Mouse (Mus musculus): ENCODE measurements around the gene Ubtd2. TPM values are rescaled to one million over a fixed set of nuclear protein-coding genes. Genes with fewer than 3 reads are reported as not detected.

Ubtd2 gene
- polyA plus RNA-seq, 1 experiment from 2014 or later = 18.6 TPM

DNA sequence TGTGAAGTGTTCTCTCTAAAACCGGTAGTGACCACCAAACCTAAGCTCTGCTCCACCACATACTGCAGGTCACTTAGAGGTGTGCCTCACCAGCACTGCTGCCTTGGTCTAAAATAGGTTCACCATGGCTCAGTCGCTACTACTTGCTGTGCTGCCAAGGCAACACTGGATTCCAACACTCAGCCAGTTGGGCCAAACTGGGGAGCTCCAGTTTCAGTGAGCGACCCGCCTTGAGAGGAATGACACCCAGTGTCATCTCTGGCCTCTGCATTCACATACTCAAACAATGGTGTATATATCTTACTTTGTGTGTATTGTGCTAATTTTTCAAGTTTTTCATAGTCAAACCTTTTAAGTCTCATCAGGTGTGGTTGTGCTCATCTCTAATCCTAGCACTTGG is 63.6 kb downstream of the Ubtd2 start:
- H3K27ac ChIP-seq (replicated peaks) = no peak overlapping the region
- no peak overlapping the region for H3K4me3 ChIP-seq (ENCODE audit: low read depth, low read length)
- no peak for ATAC-seq (ENCODE audit: low FRiP score, low TSS enrichment)
- no peaks in the 10 kb centered on the region for H3K9me3 ChIP-seq (ENCODE audit: control insufficient read depth, low read length)
- H3K36me3 ChIP-seq (ENCODE audit: control insufficient read depth, insufficient read depth, low read length) = peaks cover 6% of the 10 kb centered on the region; the same call in 1 of the 2 replicates
- no peak for TF ChIP-seq CTCF (IDR thresholded peaks at IDR 0.05; ENCODE audit: low read depth)
- no peak for TF ChIP-seq EP300 (optimal IDR thresholded peaks at IDR 0.05)
- H3K9ac ChIP-seq (ENCODE audit: low read length) = no peak overlapping the region
- 86% methylated on average over 4 of the region's 4 CpGs for WGBS
- H3K4me2 ChIP-seq (replicated peaks; ENCODE audit: low read depth) = no peak overlapping the region
- DNase-seq (ENCODE audit: low spot score) = no peak
- H3K27me3 ChIP-seq (ENCODE audit: control insufficient read depth, insufficient read depth, low read length) = no peaks in the 10 kb centered on the region
- no peaks in the 10 kb centered on the region for H3K4me1 ChIP-seq (replicated peaks; ENCODE audit: control insufficient read depth, insufficient read depth)

DNA sequence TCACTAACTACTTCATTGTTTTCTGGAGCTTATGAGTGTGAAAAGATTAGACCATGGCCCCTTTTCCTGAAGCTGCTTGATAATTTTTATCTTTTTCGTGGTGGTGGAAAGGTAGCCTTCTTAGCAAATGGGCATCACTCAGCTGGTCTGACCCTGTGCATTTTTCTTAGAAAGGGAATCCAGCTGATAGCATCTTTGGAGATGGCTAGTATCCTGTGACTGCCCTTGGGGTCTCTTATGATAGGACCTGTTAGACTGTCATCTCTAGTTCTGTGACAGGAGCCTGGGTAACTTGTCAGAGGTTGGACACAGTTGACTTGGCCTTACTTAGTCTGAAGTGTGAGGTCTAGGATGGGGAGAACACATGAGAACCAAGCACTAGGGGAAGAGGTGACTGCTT is 64.2 kb downstream of the Ubtd2 start:
- TF ChIP-seq EP300 (optimal IDR thresholded peaks at IDR 0.05) (no peak), CTCF (IDR thresholded peaks at IDR 0.05; ENCODE audit: low read depth) (no peak)
- DNase-seq (ENCODE audit: low spot score) (no peak), ATAC-seq (ENCODE audit: low FRiP score, low TSS enrichment) (no peak)
- H3K27me3 ChIP-seq (ENCODE audit: control insufficient read depth, insufficient read depth, low read length) = no peaks in the 10 kb centered on the region
- H3K4me2 ChIP-seq (replicated peaks; ENCODE audit: low read depth) = no peak overlapping the region
- H3K4me3 ChIP-seq (ENCODE audit: low read depth, low read length) = no peak overlapping the region
- H3K9ac ChIP-seq (ENCODE audit: low read length) = no peak overlapping the region
- WGBS = 90% methylated on average over 1 of the region's 1 CpGs
- H3K27ac ChIP-seq (replicated peaks) = no peak overlapping the region
- H3K36me3 ChIP-seq (ENCODE audit: control insufficient read depth, insufficient read depth, low read length) = peaks cover 6% of the 10 kb centered on the region; the same call in 1 of the 2 replicates
- H3K9me3 ChIP-seq (ENCODE audit: control insufficient read depth, low read length) = no peaks in the 10 kb centered on the region
- no peaks in the 10 kb centered on the region for H3K4me1 ChIP-seq (replicated peaks; ENCODE audit: control insufficient read depth, insufficient read depth)

DNA sequence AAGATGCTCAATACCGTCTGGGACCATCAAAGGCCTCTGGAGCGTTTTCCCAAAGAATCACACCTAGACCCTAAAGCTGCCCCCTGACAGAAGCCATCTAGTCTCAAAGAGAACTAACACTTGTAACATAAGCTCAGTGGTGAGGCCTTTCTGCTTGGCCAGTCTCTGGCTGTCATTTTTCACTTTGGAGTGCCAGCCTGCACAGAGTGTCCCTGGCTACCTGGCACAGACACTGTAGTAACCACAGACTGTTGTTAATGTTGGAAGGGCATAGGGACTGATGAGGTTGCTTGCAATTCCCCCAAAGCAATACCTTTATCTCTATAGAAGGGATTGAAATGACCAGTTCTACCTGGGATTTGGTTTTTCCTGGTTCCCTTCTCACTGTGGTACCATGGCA is 66.1 kb downstream of the Ubtd2 start:
- Histone ChIP-seq H3K27ac (replicated peaks) (no peak overlapping the region), H3K4me3 (ENCODE audit: low read depth, low read length) (no peak overlapping the region), H3K9me3 (ENCODE audit: control insufficient read depth, low read length) (no peaks in the 10 kb centered on the region), H3K4me2 (replicated peaks; ENCODE audit: low read depth) (no peak overlapping the region), H3K36me3 (ENCODE audit: control insufficient read depth, insufficient read depth, low read length) (peaks cover 5% of the 10 kb centered on the region; the same call in 1 of the 2 replicates), H3K27me3 (ENCODE audit: control insufficient read depth, insufficient read depth, low read length) (no peaks in the 10 kb centered on the region), H3K9ac (ENCODE audit: low read length) (no peak overlapping the region), H3K4me1 (replicated peaks; ENCODE audit: control insufficient read depth, insufficient read depth) (no peaks in the 10 kb centered on the region)
- 87% methylated on average over 2 of the region's 2 CpGs for WGBS
- ATAC-seq (ENCODE audit: low FRiP score, low TSS enrichment) = no peak
- no peak for DNase-seq (ENCODE audit: low spot score)
- TF ChIP-seq CTCF (IDR thresholded peaks at IDR 0.05; ENCODE audit: low read depth) (no peak), EP300 (optimal IDR thresholded peaks at IDR 0.05) (no peak)

DNA sequence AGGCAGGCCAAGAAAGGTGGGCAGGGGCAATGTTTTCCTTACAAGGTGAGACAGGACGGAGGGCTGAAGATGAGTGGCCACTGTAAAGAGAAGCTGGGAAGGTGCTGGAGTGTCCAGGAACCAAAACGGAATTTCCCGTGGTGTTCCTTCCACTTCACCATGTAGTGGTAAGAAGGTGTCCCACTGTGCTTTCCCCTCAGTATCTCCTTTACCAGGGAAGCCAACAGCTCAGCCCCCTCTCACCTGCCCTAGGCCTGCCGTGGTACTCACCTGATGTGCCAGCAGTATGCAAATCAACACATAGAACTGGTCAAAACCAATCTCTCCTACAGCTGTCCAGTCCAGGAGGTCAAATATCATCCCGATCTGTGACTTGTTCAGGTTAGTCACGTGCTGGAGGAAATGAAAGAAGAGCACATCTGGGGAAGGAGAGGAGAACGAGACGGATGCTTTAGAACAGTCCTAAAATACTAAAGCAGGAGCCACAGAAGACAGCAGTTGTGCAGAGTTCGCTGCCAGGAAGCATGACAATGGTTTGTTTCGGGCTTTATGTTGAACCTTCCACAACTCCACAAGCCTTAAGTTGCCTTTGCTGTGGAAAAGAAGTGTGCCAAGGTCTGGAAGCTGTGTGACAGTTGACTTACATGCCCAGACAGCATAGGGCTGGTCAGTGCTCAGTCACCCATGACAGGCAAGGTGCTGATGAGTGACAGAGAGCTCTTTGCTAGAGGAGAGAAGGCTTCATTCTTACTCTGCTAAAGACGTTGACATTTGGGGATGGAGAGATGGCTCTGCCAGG is 69.2 kb downstream of the Ubtd2 start:
- no peak overlapping the region for H3K9ac ChIP-seq (ENCODE audit: low read length)
- H3K4me1 ChIP-seq (replicated peaks; ENCODE audit: control insufficient read depth, insufficient read depth) = no peaks in the 10 kb centered on the region
- no peaks in the 10 kb centered on the region for H3K27me3 ChIP-seq (ENCODE audit: control insufficient read depth, insufficient read depth, low read length)
- H3K9me3 ChIP-seq (ENCODE audit: control insufficient read depth, low read length) = no peaks in the 10 kb centered on the region
- H3K27ac ChIP-seq (replicated peaks) = no peak overlapping the region
- no peaks in the 10 kb centered on the region for H3K36me3 ChIP-seq (ENCODE audit: control insufficient read depth, insufficient read depth, low read length)
- TF ChIP-seq EP300 (optimal IDR thresholded peaks at IDR 0.05) (no peak), CTCF (IDR thresholded peaks at IDR 0.05; ENCODE audit: low read depth) (no peak)
- WGBS = 84% methylated on average over 11 of the region's 11 CpGs
- no peak overlapping the region for H3K4me2 ChIP-seq (replicated peaks; ENCODE audit: low read depth)
- ATAC-seq (ENCODE audit: low FRiP score, low TSS enrichment) = no peak
- H3K4me3 ChIP-seq (ENCODE audit: low read depth, low read length) = no peak overlapping the region
- DNase-seq (ENCODE audit: low spot score) = no peak

DNA sequence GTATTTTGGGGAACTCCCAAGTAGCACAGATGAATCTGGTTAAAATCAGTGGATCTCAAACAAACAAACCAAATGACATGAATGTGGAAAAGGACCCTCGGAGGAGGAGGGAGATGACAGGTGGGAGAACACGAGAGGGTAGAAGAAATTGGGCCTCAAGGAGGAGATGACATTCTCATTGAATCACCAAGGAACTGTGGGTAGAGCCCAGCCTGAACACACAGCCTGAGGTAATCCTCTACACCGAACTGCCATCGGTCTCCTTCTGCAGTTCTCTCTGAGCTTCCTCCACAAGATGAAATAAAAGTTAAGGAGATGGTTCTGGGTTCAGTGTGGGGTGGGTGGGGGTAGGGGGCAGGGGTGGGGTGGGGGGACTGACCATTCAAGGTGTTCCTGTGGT is 71.8 kb downstream of the Ubtd2 start:
- 90% methylated on average over 4 of the region's 4 CpGs for WGBS
- DNase-seq (ENCODE audit: low spot score) (no peak), ATAC-seq (ENCODE audit: low FRiP score, low TSS enrichment) (no peak)
- H3K9me3 ChIP-seq (ENCODE audit: control insufficient read depth, low read length) = no peaks in the 10 kb centered on the region
- no peaks in the 10 kb centered on the region for H3K36me3 ChIP-seq (ENCODE audit: control insufficient read depth, insufficient read depth, low read length)
- no peak overlapping the region for H3K4me3 ChIP-seq (ENCODE audit: low read depth, low read length)
- TF ChIP-seq EP300 (optimal IDR thresholded peaks at IDR 0.05) = no peak
- no peaks in the 10 kb centered on the region for H3K27me3 ChIP-seq (ENCODE audit: control insufficient read depth, insufficient read depth, low read length)
- H3K4me2 ChIP-seq (replicated peaks; ENCODE audit: low read depth) = no peak overlapping the region
- no peak overlapping the region for H3K9ac ChIP-seq (ENCODE audit: low read length)
- H3K4me1 ChIP-seq (replicated peaks; ENCODE audit: control insufficient read depth, insufficient read depth) = no peaks in the 10 kb centered on the region
- no peak overlapping the region for H3K27ac ChIP-seq (replicated peaks)

DNA sequence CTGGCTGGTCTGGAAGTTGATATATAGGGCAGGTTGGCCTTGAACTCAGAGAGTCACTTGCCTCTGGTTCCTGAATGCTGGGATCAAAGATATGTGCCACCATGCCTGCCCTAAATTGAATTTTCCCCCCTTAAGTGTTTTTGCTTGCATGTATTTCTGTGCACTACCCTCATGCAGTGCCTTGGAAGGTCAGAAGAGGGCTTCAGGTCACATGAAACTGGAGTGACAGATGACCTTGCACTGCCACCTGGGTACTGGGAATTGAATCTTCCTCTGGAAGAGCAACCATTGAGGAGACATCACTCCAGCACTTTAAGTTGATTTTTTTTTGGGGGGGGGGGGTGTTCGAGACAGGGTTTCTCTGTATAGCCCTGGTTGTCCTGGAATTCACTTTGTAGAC is 75.0 kb downstream of the Ubtd2 start:
- ATAC-seq (ENCODE audit: low FRiP score, low TSS enrichment) = no peak
- no peak overlapping the region for H3K9ac ChIP-seq (ENCODE audit: low read length)
- no peaks in the 10 kb centered on the region for H3K27me3 ChIP-seq (ENCODE audit: control insufficient read depth, insufficient read depth, low read length)
- TF ChIP-seq EP300 (optimal IDR thresholded peaks at IDR 0.05) (no peak), CTCF (IDR thresholded peaks at IDR 0.05; ENCODE audit: low read depth) (peak; percentile 52)
- H3K4me3 ChIP-seq (ENCODE audit: low read depth, low read length) = no peak overlapping the region
- 0 out of 2 replicates have a peak, but pooled peaks cover 3% of the 10 kb centered on the region for H3K4me1 ChIP-seq (replicated peaks; ENCODE audit: control insufficient read depth, insufficient read depth)
- H3K27ac ChIP-seq (replicated peaks) = no peak overlapping the region
- no peaks in the 10 kb centered on the region for H3K36me3 ChIP-seq (ENCODE audit: control insufficient read depth, insufficient read depth, low read length)
- no peaks in the 10 kb centered on the region for H3K9me3 ChIP-seq (ENCODE audit: control insufficient read depth, low read length)
- DNase-seq (ENCODE audit: low spot score) = no peak
- no peak overlapping the region for H3K4me2 ChIP-seq (replicated peaks; ENCODE audit: low read depth)
- WGBS = 85% methylated on average over 1 of the region's 1 CpGs

Measured in stomach, postnatal 0 days (tissue).